Mouse (Mus musculus): Measurements from ENCODE around the gene Cd300ld5. TPM values are rescaled to one million over a fixed set of nuclear protein-coding genes. Genes with fewer than 3 reads are reported as not detected.
"Not testable (repeated sequence)": the region's sequence is repeated elsewhere in the genome, so short reads cannot be mapped to it uniquely, and the experiment has no call there.

The Cd300ld5 gene
- total and polyA plus RNA-seq, 3 experiments, result not detected

- TF ChIP-seq ZC3H11A (IDR thresholded peaks at IDR 0.05; ENCODE audit: low read depth, low read length) (no peak), IRF4 (IDR thresholded peaks at IDR 0.05; ENCODE audit: low read depth, low read length) (no peak), TCF12 (IDR thresholded peaks at IDR 0.05; ENCODE audit: low read depth, low read length) (peak; percentile 20; the same call in 1 of the 2 replicates), HCFC1 (IDR thresholded peaks at IDR 0.05; ENCODE audit: low read depth, low read length) (no peak), CHD2 (IDR thresholded peaks at IDR 0.05; ENCODE audit: low read length) (no peak), JUN (IDR thresholded peaks at IDR 0.05; ENCODE audit: insufficient read depth, low read depth, low read length) (no peak), TBP (conservative IDR thresholded peaks at IDR 0.05; ENCODE audit: low read depth, low read length) (no peak), NRF1 (IDR thresholded peaks at IDR 0.05; ENCODE audit: low read depth, low read length) (no peak), JUND (conservative IDR thresholded peaks at IDR 0.05; ENCODE audit: low read depth, low read length) (no peak), GABPA (IDR thresholded peaks at IDR 0.05; ENCODE audit: insufficient replicate concordance, low read depth, low read length) (no peak), ZMIZ1 (IDR thresholded peaks at IDR 0.05; ENCODE audit: low read depth, low read length) (no peak), SIN3A (IDR thresholded peaks at IDR 0.05; ENCODE audit: low read length) (no peak), ETS1 (conservative IDR thresholded peaks at IDR 0.05; ENCODE audit: low read depth, low read length) (peak; percentile 54), CTCF (conservative IDR thresholded peaks at IDR 0.05 in 1 of 2, IDR thresholded peaks at IDR 0.05 in 1 of 2; ENCODE audit: low read depth in 2 of 2, low read length in 2 of 2) (no peak), SMC3 (IDR thresholded peaks at IDR 0.05; ENCODE audit: low read depth, low read length) (no peak), BHLHE40 (IDR thresholded peaks at IDR 0.05; ENCODE audit: low read depth, low read length) (peak; percentile 59), MAX (IDR thresholded peaks at IDR 0.05; ENCODE audit: low read length) (no peak), CHD1 (IDR thresholded peaks at IDR 0.05; ENCODE audit: low read depth, low read length) (no peak)
- DNase-seq (ENCODE audit: extremely low read depth), result no peak
- Histone ChIP-seq H3K4me2 (ENCODE audit: insufficient read depth, low read depth, poor library complexity, severe bottlenecking) (no peak within 1 kb of the TSS), H3K27ac (ENCODE audit: insufficient read depth, low read depth) (no peak within 1 kb of the TSS), H3K9me3 (replicated peaks; ENCODE audit: low read length) (no peaks in the 10 kb centered on the region), H3K9ac (ENCODE audit: insufficient read depth, low read depth) (no peak within 1 kb of the TSS), H3K4me1 (ENCODE audit: control insufficient read depth in 1 of 2, insufficient read depth in 2 of 2) (peaks cover 5 to 6% of the 10 kb centered on the region in 2 experiments), H3K4me3 (replicated peaks in 1 of 3; ENCODE audit: low read depth in 2 of 3, low read length in 2 of 3, poor library complexity in 1 of 3) (no peak within 1 kb of the TSS), H3K36me3 (replicated peaks in 1 of 2; ENCODE audit: control insufficient read depth in 1 of 2, insufficient read depth in 1 of 2, low read length in 1 of 2) (no peaks in the 10 kb centered on the region), H3K27me3 (replicated peaks) (peaks cover 40% of the 10 kb centered on the region), H3K79me2 (replicated peaks; ENCODE audit: control insufficient read depth, extremely low read depth, insufficient read depth, poor library complexity, severe bottlenecking) (no peaks in the 10 kb centered on the region)
- dilution Hi-C loops (cut with MboI; ENCODE audit: extremely low pct_ligation_motif_present, extremely low pct_unique_long_range_greater_than_20kb, low sequenced_read_pairs), result no loop called here
- in situ Hi-C loops (cut with MboI; ENCODE audit: low pct_ligation_motif_present, low pct_unique_long_range_greater_than_20kb, low sequenced_read_pairs), result no loop called here
Observed at GRCm38 (mm10) chr11:115048259-115048658, 10.7 kb upstream of the Cd300ld5 start, which contains the start of gene Cd300ld3. Gene Cd300ld3 (minus strand): TSS chr11:115048409.

GRCm38 (mm10) chr11:115026912-115027311, 10.7 kb downstream of the Cd300ld5 start, which contains the start of gene Cd300ld4:
Gene Cd300ld4 (minus strand): TSS chr11:115027012.
- H3K4me1 ChIP-seq (ENCODE audit: control insufficient read depth in 1 of 2, insufficient read depth in 2 of 2); DNase-seq (ENCODE audit: extremely low read depth); dilution Hi-C loops (cut with MboI; ENCODE audit: extremely low pct_ligation_motif_present, extremely low pct_unique_long_range_greater_than_20kb, low sequenced_read_pairs); H3K27me3 ChIP-seq (replicated peaks); H3K9me3 ChIP-seq (replicated peaks; ENCODE audit: low read length); H3K4me3 ChIP-seq (replicated peaks in 1 of 3; ENCODE audit: low read depth in 2 of 3, low read length in 2 of 3, poor library complexity in 1 of 3); H3K27ac ChIP-seq (ENCODE audit: insufficient read depth, low read depth); H3K79me2 ChIP-seq (replicated peaks; ENCODE audit: control insufficient read depth, extremely low read depth, insufficient read depth, poor library complexity, severe bottlenecking); in situ Hi-C loops (cut with MboI; ENCODE audit: low pct_ligation_motif_present, low pct_unique_long_range_greater_than_20kb, low sequenced_read_pairs); H3K4me2 ChIP-seq (ENCODE audit: insufficient read depth, low read depth, poor library complexity, severe bottlenecking); H3K9ac ChIP-seq (ENCODE audit: insufficient read depth, low read depth); H3K36me3 ChIP-seq (replicated peaks in 1 of 2; ENCODE audit: control insufficient read depth in 1 of 2, insufficient read depth in 1 of 2, low read length in 1 of 2): not testable (repeated sequence)

- H3K4me1 ChIP-seq (ENCODE audit: control insufficient read depth in 1 of 2, insufficient read depth in 2 of 2); H3K36me3 ChIP-seq (replicated peaks in 1 of 2; ENCODE audit: control insufficient read depth in 1 of 2, insufficient read depth in 1 of 2, low read length in 1 of 2); H3K79me2 ChIP-seq (replicated peaks; ENCODE audit: control insufficient read depth, extremely low read depth, insufficient read depth, poor library complexity, severe bottlenecking); H3K27me3 ChIP-seq (replicated peaks); H3K4me2 ChIP-seq (ENCODE audit: insufficient read depth, low read depth, poor library complexity, severe bottlenecking); H3K27ac ChIP-seq (ENCODE audit: insufficient read depth, low read depth); H3K9me3 ChIP-seq (replicated peaks; ENCODE audit: low read length); in situ Hi-C loops (cut with MboI; ENCODE audit: low pct_ligation_motif_present, low pct_unique_long_range_greater_than_20kb, low sequenced_read_pairs); H3K4me3 ChIP-seq (replicated peaks in 1 of 3; ENCODE audit: low read depth in 2 of 3, low read length in 2 of 3, poor library complexity in 1 of 3); H3K9ac ChIP-seq (ENCODE audit: insufficient read depth, low read depth); dilution Hi-C loops (cut with MboI; ENCODE audit: extremely low pct_ligation_motif_present, extremely low pct_unique_long_range_greater_than_20kb, low sequenced_read_pairs); DNase-seq (ENCODE audit: extremely low read depth): not testable (repeated sequence)
Observed at GRCm38 (mm10) chr11:115016093-115016492, 21.5 kb downstream of the Cd300ld5 start, which contains the start of gene Cd300ld2. Gene Cd300ld2 (minus strand): TSS chr11:115016193.

Measured in CH12.LX (cell line).